Mouse (Mus musculus) embryonic facial prominence, embryonic 11.5 days (tissue): ENCODE results near the gene Rpl29. TPM values are rescaled to one million over a fixed set of nuclear protein-coding genes. Genes with fewer than 3 reads are reported as not detected.

ENCODE experiments used
- ATAC-seq: fragments of 200-750 bp; cut with Nextera tagmentation; replicated peaks from 2 replicates; pipeline ENCODE4 v1.8.0; 2017; ENCODE audit warnings: low read depth; ENCODE audit not compliant: insufficient number of reproducible peaks, low FRiP score, low TSS enrichment
- DNase-seq: peaks from one replicate; pipeline ENCODE4 v3.0.0-alpha.2; 2015; ENCODE audit warnings: low spot score
- H3K27ac ChIP-seq: fragments of 300-500 bp; sonication (generic); replicated peaks from 2 replicates; pipeline ENCODE4 v1.5.1; 2014; ENCODE audit warnings: mild to moderate bottlenecking, low read depth, low read length, control low read depth
- H3K27me3 ChIP-seq: fragments of 300-500 bp; sonication (generic); 2 replicates; pipeline ENCODE4 v1.6.1; 2014; ENCODE audit warnings: mild to moderate bottlenecking, low read length, moderate library complexity, mixed read lengths; ENCODE audit not compliant: control insufficient read depth, insufficient read depth
- H3K36me3 ChIP-seq: fragments of 300-500 bp; sonication (generic); replicated peaks from 2 replicates; pipeline ENCODE4 v1.6.1; 2014; ENCODE audit warnings: low read depth, mild to moderate bottlenecking, low read length, moderate library complexity, mixed read lengths; ENCODE audit not compliant: control insufficient read depth, insufficient read depth
- H3K4me1 ChIP-seq: fragments of 300-500 bp; sonication (generic); 2 replicates; pipeline ENCODE4 v1.6.1; 2014; ENCODE audit warnings: low read length, mixed read lengths; ENCODE audit not compliant: control insufficient read depth, insufficient read depth
- H3K4me2 ChIP-seq: fragments of 300-500 bp; sonication (generic); 2 replicates; pipeline ENCODE4 v1.6.1; 2014; ENCODE audit warnings: low read depth, mild to moderate bottlenecking, control low read depth, low read length, moderate library complexity
- H3K4me3 ChIP-seq: fragments of 300-500 bp; sonication (generic); 2 replicates; pipeline ENCODE4 v1.5.1; 2014; ENCODE audit warnings: low read depth, low read length, control low read depth
- H3K9ac ChIP-seq: fragments of 300-500 bp; sonication (generic); replicated peaks from 2 replicates; pipeline ENCODE4 v1.6.1; 2014; ENCODE audit warnings: mild to moderate bottlenecking, control low read depth, low read length
- H3K9me3 ChIP-seq: fragments of 300-500 bp; sonication (generic); replicated peaks from 2 replicates; pipeline ENCODE4 v1.6.1; 2016; ENCODE audit warnings: mild to moderate bottlenecking, low read length, inconsistent platforms, mixed read lengths; ENCODE audit not compliant: control insufficient read depth
- WGBS: fragments of 180-500 bp; shearing (Covaris S2); extraction: QIAGEN DNeasy Blood & Tissue Kit; methylation state at CpG from one replicate; pipeline ENCODE4 v1.1.7; 2014; 5-methylcytosine and 5-hydroxymethylcytosine counted together
- polyA plus RNA-seq: library from polyadenylated mRNA; unstranded; fragments of >200 nt; fragmentation: Nextera tagmentation; extraction: Ambion mirVana; gene quantifications from 2 replicates; pipeline ENCODE4 v1.2.1, GENCODE M21; 2014

Gene Rpl29
- polyA plus RNA-seq, 1 experiment from 2014 or later = 1,040 TPM

DNA sequence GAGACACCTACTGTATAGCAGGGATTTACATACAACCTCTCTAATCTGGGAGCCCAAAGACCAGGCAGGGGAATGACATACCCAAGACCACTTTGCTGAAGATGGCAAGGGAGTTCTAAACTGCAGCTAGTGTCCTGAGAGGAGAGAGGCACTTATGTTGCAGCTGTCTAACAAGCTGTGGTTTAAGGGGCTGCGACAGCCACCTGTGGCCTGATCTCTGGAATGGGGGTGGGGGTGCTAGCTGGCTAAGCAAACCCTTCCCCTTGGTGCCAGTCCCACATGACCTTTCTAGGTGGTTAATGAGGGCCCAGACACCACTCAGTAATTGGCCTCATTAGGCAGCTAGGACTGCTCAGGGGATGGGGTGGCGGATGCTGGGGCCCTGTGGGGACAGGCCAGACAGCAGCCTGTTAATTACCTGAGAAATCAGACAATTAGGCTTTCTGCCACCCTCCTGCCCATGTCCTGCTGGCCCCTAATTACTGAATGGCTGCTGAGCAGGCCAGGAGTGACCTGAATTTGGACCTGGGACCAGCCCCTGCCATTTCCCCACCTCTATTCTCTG is 19.1 kb upstream of the Rpl29 start:
- ATAC-seq = 0 out of 2 replicates have a peak, but pooled peaks have one; percentile 24
- H3K36me3 ChIP-seq = no peaks in the 10 kb centered on the region

DNA sequence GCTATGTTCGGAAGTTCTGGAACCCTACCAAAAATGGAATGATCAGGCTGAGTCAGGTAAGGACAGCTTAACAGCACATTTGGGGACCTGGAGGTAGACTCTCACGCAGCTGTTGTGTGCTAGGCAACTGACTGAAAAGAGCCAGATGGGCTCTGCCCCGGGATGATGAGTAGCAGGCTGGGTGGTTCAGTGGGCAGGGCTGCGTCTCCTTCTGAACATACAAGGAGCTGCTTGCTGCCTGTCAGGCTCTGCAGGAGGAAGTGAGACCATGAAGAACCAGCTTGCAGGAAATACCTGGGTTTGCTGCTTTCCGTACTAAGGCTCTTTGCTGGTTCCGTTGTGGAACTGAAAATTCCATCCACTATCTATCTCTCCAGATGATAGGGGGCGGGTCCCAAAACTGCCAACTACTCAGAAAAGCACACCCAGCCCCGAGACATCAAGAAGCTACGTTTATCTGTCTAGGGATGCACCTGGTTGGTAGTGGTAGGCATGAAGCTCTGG is 18.1 kb upstream of the Rpl29 start:
- Histone ChIP-seq H3K27ac (no peak overlapping the region), H3K27me3 (no peaks in the 10 kb centered on the region), H3K36me3 (no peaks in the 10 kb centered on the region), H3K4me1 (no peaks in the 10 kb centered on the region), H3K4me2 (no peak overlapping the region), H3K9ac (no peak overlapping the region), H3K9me3 (no peaks in the 10 kb centered on the region), H3K4me3 (no peak overlapping the region)
- WGBS = 79% methylated on average over 9 of the region's 9 CpGs
- no peak for DNase-seq
- no peak for ATAC-seq

More for the DNA sequence above, 19.1 kb upstream of the Rpl29 start:
- Histone ChIP-seq H3K27me3 (no peaks in the 10 kb centered on the region), H3K9ac (no peak overlapping the region), H3K9me3 (no peaks in the 10 kb centered on the region), H3K27ac (no peak overlapping the region), H3K4me2 (no peak overlapping the region), H3K4me3 (no peak overlapping the region), H3K4me1 (no peaks in the 10 kb centered on the region)
- DNase-seq = no peak
- WGBS = 57% methylated on average over 2 of the region's 2 CpGs

DNA sequence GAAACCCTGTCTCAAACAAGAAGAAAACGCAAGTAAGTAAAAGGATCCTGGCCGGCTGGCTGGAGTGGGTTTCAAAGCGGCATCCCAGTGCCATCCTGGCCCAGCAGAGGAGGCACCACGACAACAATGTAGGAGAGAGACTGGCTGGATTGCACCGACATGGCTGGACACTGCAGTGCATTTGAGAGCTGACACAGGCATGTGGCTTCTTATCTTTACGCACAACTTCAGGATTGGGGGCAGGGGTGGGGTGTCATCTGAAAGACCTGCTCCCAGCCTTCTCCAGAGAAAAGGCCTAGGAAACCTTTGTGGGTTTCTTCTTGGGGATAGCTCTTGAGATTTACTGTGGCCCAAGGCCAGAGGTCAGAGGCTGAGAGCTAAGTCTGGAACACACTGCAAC is 17.5 kb upstream of the Rpl29 start:
- Histone ChIP-seq H3K9me3 (no peaks in the 10 kb centered on the region), H3K9ac (no peak overlapping the region), H3K4me2 (no peak overlapping the region), H3K27ac (no peak overlapping the region), H3K36me3 (no peaks in the 10 kb centered on the region), H3K27me3 (no peaks in the 10 kb centered on the region), H3K4me1 (no peaks in the 10 kb centered on the region), H3K4me3 (no peak overlapping the region)
- DNase-seq (no peak), ATAC-seq (no peak)
- WGBS = 66% methylated on average over 6 of the region's 6 CpGs

DNA sequence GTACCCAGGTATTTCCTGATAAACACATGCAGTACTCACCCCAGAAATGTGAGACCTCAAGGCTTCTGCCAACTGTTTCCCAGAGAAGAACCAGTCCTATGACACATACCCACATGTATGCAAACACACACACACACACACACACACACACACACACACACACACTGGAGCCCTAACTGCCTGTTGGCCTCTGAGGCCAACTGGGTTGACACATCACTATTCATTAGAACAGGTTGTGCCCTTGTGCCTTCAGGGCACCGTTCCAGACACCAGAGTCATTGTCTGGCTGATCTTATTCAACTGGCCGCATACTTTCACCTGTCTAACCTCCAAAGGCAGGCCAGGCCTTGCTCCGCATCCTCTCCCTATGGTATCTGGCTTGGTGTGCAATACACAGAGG is 17.0 kb upstream of the Rpl29 start:
- H3K9ac ChIP-seq = no peak overlapping the region
- 60% methylated on average over 3 of the region's 3 CpGs for WGBS
- H3K27ac ChIP-seq = no peak overlapping the region
- no peak overlapping the region for H3K4me3 ChIP-seq
- DNase-seq (no peak), ATAC-seq (no peak)
- no peaks in the 10 kb centered on the region for H3K4me1 ChIP-seq
- H3K27me3 ChIP-seq = no peaks in the 10 kb centered on the region
- no peaks in the 10 kb centered on the region for H3K36me3 ChIP-seq
- H3K4me2 ChIP-seq = no peak overlapping the region
- no peaks in the 10 kb centered on the region for H3K9me3 ChIP-seq

DNA sequence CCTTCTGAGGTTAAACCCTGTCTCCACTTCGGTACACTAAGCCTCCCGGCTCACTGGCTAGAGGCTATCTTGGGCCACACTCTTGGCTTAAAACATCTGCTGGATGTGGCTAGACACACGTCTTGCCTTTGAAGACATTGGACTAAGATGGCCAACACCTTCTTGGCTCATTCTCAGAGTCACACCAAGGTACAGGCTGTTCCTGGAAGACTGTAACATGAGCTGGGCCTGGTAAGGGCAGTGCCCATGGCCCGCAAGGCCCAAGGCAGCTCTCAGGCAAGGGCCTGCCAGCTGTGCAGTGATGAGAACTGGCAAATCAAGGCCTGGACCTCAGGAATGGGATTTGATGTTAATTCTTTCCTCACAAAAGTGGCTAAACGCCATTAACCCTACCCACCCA is 15.6 kb upstream of the Rpl29 start:
- Histone ChIP-seq H3K4me2 (no peak overlapping the region), H3K9me3 (no peaks in the 10 kb centered on the region), H3K36me3 (no peaks in the 10 kb centered on the region), H3K27me3 (no peaks in the 10 kb centered on the region), H3K27ac (no peak overlapping the region), H3K4me3 (no peak overlapping the region), H3K9ac (no peak overlapping the region), H3K4me1 (peaks cover 6% of the 10 kb centered on the region; the same call in 1 of the 2 replicates)
- DNase-seq (no peak), ATAC-seq (no peak)
- WGBS = 85% methylated on average over 5 of the region's 5 CpGs

DNA sequence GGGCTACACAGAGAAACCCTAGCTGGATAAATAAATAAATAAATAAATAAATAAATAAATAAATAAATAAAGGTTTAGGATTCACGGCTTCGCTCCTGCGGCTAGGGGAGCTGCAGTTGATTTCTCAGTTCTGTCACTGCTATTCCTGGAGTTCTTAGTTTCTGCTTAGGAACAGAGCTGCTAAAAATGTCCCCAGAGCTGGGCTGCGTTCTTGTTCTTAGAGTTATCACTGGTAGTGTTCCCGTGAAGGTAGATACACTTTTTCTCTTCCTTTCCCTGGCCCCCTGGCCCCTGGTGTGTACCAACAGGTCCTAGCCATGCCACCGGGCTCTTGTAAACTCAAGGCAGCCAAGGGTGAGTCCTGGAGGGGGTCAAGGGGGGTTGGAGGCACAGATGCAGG is 12.4 kb upstream of the Rpl29 start:
- Histone ChIP-seq H3K4me2 (no peak overlapping the region), H3K36me3 (no peaks in the 10 kb centered on the region), H3K9me3 (no peaks in the 10 kb centered on the region), H3K27me3 (no peaks in the 10 kb centered on the region), H3K4me3 (no peak overlapping the region), H3K4me1 (peaks cover 10% of the 10 kb centered on the region), H3K27ac (no peak overlapping the region), H3K9ac (no peak overlapping the region)
- ATAC-seq (no peak), DNase-seq (no peak)
- WGBS = 88% methylated on average over 6 of the region's 6 CpGs

DNA sequence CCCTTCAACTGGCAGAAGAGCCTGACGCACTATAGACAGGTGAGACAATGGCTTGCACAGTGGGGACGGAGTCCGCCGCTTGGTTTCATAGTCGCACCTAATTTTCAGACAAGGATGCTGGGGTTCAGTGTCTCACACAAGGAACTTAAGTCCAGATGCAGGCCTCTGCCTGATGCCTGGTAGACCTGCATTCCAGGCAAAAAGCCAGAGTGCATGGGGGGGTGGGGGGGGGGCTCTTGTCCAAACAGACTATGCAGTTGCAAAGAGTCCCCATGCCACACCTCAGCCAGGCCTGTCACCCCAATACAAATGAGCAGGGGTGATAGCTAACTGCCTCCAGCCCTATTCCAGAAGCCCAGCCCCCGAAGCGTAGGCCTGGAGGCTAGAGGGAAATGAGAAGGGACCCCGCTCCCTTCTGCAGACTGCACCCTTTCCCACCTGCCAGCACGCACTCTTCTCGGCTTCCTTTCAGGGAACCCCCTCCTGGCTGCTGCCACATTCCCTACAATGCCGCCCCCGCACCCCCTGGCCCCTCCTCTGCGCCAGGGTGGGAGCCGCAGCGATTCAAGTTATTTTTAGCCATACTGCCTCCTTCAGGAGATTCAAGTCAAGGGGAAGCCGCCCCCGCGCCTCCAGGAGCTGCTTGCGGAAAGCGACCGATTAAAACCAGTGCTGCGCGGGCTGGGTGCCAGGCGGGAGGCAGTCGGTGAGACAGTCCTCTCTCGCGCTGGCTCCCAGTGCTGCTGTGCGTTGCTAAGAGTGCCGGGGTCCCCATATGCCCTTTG is 11.2 kb upstream of the Rpl29 start:
- H3K4me1 ChIP-seq = peaks cover 10% of the 10 kb centered on the region
- H3K27ac ChIP-seq = no peak overlapping the region
- DNase-seq = peak; percentile 81

DNA sequence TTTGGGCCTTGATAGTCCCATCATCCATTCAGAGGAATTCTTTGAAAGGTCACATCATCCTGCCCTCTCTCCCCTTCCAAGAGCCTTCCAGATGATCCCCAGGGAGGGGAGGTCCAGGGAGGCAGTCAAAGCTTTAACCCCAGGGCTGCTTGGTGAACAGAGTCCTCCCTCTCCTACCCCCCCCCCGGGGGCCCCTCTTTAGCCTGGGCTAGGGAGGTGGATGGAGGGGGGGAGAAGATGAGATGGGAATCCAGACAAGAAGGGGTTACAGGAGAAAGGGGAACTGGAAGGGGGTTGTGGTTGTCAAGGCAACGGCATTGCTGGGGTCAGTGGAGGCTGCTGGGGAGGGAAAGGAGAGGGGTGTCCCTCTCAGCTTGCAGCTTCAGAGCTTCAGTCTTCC is 8.6 kb upstream of the Rpl29 start:
- peak overlapping the region; percentile 39 for H3K4me2 ChIP-seq
- ATAC-seq (peak; percentile 29; the same call in 1 of the 2 replicates), DNase-seq (peak; percentile 78)
- peak overlapping the region; percentile 76 for H3K27ac ChIP-seq
- no peaks in the 10 kb centered on the region for H3K9me3 ChIP-seq
- H3K36me3 ChIP-seq = no peaks in the 10 kb centered on the region
- WGBS = 0% methylated on average over 2 of the region's 2 CpGs
- peak overlapping the region; percentile 37; the same call in 1 of the 2 replicates for H3K9ac ChIP-seq
- H3K4me1 ChIP-seq = peaks cover 10% of the 10 kb centered on the region
- H3K4me3 ChIP-seq = no peak overlapping the region
- no peaks in the 10 kb centered on the region for H3K27me3 ChIP-seq

More for the DNA sequence above, 11.2 kb upstream of the Rpl29 start:
- peak overlapping the region; percentile 54 for H3K9ac ChIP-seq
- peak overlapping the region; percentile 40 for H3K4me2 ChIP-seq
- H3K27me3 ChIP-seq = no peaks in the 10 kb centered on the region
- H3K36me3 ChIP-seq = no peaks in the 10 kb centered on the region
- no peak overlapping the region for H3K4me3 ChIP-seq
- no peaks in the 10 kb centered on the region for H3K9me3 ChIP-seq
- 16% methylated on average over 29 of the region's 29 CpGs for WGBS
- 0 out of 2 replicates have a peak, but pooled peaks have one; percentile 21 for ATAC-seq
